Mouse (Mus musculus) CD4-positive, CD25-positive, alpha-beta regulatory T cell, adult 4 months (primary cell): ENCODE data around the gene Hsf4. TPM values are rescaled to one million over a fixed set of nuclear protein-coding genes. Genes with fewer than 3 reads are reported as not detected.

Experiments
- ATAC-seq: one replicate; pipeline ENCODE4 v1.8.0; 2017
- polyA plus RNA-seq, 2 experiments: library from polyadenylated mRNA; unstranded; fragments of 100-300 nt; shearing (Covaris generic); gene quantifications; one replicate each; pipeline ENCODE4 v1.2.1; 2017

The Hsf4 gene
- polyA plus RNA-seq, 2 experiments from 2014 or later: 0.26 to 0.39 TPM

DNA sequence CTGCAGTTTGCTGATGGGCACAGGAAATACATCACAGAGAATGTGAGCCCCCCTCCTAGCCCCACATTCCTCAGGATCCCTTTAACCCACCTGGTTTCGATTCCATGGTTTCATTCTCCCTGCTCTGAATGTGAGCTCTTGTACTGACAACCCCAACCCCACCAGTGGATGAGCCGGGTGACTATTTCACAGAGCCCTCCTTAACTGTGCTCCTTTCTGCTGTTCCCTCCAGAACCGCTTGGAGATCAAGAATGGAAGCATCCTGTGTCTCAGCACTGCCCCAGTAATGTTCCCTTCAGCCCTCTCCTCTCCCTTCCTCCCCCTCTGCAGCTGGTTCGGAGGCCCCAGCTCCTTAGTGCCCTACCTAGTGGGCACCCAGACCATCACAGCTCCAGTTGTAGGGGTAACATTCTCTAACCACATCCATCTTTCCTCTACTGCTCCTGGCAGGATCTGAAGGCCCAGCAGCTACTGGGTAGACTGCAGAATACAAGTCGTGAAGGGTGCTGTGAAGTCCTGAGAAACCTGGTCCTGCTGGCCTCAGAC is 36.6 kb downstream of the Hsf4 start:
- ATAC-seq: peak; percentile 20

DNA sequence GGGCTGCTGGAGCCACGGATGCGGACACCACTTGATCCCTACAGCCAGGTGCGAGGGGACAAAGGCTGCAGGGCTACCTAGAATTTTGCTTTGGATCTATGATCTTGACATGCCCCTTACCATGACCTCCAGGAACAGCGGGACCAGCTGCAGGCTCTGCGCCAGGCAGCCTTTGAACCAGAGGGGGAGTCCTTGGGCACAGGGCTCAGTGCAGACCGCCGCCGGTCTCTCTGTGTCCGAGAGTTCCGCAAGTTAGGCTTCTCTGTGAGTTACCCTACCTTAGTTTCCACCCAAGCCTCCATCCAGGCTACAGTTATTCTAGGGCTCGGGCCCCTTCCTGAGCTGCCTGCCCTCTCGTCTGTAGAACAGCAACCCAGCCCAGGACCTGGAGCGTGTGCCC is 38.1 kb downstream of the Hsf4 start:
- no peak for ATAC-seq

DNA sequence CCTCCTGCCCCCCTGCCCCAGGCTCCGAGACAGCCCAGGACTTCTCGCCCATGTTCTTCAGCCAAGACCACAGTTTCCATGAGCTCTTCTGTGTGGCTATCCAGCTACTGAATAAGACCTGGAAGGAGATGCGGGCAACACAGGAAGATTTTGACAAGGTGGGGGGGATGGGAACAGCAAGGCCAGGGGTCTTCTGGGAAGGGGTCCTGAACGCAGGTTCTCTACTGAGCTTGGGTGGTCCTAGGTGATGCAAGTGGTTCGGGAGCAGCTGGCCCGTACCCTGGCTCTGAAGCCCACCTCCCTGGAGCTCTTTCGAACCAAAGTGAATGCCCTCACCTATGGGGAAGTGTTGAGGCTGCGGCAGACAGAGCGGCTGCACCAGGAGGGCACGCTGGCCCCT is 38.8 kb downstream of the Hsf4 start:
- ATAC-seq: no peak

DNA sequence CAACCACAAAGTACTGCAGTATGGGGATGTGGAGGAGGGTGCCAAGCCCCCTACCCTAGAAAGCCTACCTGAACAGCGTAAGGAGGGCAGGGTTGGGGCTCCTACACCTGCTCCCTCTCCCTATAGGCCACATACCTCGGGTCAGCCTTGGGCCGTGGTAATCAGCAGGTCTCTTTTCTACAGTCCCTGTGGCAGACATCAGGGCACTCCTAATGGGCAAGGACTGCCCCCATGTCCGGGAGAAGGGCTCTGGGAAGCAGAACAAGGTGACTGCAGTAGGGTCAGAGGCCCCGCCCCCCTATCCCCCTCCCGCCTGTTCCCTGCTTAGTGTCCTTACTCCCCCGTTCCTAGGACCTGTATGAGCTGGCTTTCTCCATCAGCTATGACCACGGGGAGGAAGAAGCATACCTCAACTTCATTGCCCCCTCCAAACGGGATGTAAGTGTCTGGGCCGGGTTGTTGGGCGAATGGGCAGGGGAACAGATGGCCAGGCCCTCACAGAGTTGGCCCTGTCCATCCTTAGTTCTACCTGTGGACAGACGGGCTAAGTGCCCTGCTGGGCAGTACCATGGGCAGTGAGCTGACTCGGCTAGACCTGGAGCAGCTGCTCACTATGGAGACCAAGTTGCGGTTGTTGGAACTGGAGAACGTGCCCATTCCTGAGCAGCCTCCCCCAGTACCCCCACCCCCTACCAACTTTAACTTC is 39.7 kb downstream of the Hsf4 start:
- no peak for ATAC-seq

DNA sequence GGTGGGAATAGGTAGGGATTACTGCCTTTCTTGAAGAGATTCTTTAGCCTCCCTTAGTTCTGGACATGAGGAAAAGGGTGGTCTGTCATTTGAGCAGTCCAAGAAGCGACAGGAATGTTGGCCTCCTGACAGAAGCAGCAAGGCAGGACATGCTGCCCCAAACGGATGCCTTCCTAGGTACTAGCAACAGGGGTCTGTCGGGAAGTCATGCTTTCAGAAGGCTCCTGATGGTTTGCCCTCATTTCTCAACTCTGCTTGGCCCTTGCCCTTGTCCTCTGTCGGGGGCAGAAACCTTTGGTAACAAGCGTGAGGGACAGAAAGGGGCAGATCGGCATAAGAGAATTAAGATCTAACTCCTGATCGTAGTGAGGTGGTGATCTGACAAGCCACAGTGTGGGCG is 40.5 kb downstream of the Hsf4 start:
- ATAC-seq: no peak

DNA sequence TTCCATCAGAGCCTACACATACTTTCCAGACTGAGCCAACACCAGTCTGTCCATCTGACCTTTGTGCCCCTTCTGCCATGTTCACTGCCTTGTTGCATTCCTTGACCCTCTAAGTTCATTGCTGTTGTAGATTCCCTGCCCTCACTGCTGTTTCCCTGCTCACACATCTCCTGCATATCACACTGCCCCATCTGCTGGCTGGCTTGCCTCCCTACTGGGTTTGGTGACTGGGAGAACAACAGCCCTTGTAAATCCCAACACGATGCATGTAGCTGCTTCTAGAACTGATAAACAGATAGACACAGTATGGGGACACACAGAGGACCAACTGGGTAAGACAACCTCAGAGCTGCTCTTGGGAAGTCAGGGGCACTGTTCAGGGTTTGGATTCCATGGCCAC is 42.1 kb downstream of the Hsf4 start:
- ATAC-seq: no peak

DNA sequence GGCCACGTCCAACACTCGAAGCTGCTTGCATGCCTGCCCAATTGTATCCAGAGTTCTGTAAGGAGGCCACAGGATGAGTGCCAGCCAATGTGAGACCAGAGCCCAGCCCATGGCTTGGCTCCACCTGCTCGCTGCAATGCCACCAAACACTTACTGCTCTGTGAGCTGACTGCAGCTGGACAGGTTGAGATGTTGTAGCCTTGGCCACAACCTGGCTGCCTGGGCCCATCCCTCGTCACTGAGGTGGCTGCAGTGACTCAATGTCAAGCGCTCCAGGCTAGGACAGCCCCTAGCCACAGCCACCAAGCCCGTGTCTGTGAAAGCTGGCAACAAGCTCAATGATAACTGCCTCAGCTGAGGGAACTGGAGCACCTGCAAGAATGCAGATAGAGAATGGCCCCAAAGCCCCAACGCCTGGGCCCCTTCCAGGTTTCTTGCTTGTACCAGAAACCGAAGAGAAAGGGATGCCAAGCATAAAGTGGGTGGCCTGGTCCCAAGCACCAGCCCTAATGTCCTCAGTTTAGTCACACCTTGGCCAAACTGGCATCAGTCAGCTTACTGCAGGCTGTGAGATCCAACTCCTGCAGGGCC is 43.4 kb downstream of the Hsf4 start:
- no peak for ATAC-seq

DNA sequence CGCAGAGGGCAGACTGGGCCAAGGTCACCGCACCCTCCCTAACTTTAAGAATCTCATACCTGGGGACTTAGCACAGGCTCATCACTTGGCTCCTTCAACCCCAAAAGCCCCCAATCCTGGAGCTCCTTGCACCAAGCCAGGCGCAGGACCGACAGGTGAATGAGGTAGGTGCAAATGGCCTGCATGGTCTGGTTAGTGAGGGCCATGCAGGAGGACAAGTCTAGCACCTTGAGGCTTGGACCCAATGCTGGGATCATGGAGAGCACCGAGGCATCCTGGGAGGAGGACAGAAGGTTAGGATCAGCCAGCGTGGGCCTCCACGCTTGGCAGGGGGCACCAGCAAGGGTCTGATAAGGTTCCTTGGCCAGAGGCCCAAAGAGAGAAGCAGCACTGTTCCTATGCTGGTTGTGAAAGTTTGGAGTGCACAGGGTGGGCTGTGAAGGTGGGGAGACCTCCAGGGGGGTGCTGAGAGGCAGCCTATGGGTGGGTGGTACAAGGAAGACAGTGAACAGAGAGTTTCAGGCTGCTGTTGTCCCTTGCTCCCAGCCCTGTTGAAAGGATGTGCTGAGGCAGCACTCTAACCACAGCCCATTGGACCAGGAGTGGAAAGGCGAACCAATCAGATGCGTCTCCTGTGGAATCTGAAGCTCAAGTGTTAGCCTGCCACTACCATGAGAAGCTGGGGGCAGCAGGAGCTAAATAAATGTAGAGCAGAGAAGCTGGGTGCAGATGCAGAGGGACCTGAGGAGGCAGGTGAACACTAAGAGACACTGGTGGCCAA is 44.2 kb downstream of the Hsf4 start:
- no peak for ATAC-seq

DNA sequence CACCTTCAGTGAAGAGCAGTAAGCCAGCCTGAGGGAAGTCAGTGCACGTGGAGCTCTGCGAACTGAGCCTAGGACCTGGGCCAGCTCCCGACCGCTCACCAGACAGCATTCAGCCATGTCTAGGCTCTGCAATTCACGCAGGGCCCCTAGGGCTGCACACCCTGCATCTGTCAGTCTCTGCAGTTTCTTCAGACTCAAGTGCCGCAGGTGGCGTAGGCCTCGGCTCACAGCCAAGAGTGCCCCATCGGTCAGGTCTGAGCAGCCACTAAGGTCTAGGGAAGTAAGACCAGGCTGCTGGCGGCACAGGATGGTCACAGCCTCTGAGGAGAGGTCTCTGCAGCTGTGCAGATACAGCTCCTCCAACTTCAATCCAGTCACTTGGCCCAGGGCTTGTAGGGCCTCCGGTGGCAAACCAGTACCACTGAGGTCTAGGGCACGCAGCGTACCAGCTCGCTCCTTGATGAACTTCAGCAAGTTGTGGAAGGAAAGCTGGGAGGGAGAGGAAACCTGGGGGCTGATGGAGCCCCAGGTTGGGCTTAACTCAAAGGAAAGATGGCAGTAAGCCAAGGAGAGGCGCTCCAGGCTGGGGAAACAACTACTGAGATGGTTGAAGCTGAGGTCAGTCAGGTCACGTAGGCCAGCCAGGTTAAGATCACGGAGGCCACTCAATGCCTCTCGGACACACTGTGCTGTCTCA is 45.6 kb downstream of the Hsf4 start:
- no peak for ATAC-seq

DNA sequence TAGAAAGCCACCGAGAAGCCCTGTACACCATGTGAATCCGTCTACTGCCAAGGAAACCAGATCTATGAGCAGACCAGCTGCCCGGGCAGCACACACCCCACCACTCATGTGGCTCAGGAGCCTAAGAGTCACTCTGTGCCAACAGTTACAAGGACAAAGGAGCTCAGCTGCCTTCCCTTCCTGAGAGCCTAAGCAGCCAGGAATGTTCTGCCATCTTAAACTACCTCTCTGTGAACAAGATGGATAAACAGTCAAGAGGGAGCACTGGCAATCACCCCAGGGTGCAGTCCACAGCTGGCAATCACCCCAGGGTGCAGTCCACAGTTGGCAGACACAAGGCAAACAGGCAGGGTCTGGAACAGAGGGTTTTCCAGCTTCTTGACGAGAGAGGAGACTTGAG is 48.3 kb downstream of the Hsf4 start:
- no peak for ATAC-seq

DNA sequence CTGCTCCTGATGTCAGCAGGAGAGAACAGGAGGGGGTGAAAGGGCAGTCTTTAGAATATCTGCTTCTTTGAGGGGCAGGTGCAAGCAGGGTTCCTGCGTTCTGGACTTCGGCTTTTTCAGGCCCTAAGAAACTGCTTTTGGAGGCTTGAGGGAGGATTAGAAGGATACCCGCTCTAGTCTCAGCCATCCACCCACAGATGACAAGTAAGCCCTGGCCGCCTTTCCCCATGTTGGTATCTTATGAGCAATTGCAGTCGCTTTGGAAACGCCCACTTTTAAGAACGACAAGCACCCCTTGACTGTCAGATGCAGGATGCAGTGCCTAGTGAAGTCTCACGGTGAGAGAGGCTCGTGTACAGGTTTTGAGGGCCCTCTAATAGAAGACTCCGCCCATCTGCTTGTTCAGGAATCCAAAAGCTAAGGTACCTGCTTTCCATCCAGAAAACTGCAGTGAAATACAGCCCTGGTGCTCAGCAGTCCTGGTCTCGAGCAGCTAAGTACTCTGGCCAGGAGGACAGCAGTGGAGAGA is 49.1 kb downstream of the Hsf4 start:
- no peak for ATAC-seq

DNA sequence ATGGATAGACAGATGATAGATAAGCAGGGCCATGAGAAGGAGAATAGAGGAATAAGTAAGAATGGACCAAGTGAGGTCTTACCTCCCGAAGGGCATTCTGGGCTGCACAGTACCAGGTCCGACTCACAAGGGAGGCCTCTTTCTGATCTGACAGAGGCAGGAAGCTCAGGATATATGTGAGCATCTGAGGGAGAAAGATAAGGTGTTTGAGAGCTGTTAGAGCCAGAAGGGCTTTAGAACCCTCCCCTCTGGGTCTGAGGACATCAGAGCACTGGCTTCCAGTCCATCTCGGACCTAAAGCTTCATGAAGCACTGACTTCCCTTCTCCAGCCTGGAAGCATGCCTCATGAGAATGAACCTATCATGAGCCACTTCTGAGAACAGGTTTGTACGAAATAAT is 53.6 kb downstream of the Hsf4 start:
- ATAC-seq: no peak

Other genes with a start within 250 kb of the Hsf4 start
- not detected for gene Ces3a, start 221.2 kb upstream of the Hsf4 start, polyA plus RNA-seq
- gene Ces3b, start 186.0 kb upstream of the Hsf4 start, polyA plus RNA-seq: not detected
- gene Ces4a, start 138.0 kb upstream of the Hsf4 start, polyA plus RNA-seq: under 1 TPM in 1 of 2 experiments, not detected in 1; 0.13 TPM
- 10 to 100 TPM; 26.7 to 40.6 TPM for gene Cbfb, start 99.1 kb upstream of the Hsf4 start, polyA plus RNA-seq
- 10 to 100 TPM; 13.9 to 14.2 TPM for gene D230025D16Rik, start 44.7 kb upstream of the Hsf4 start, polyA plus RNA-seq
- under 1 TPM; 0.33 to 0.47 TPM for gene B3gnt9, start 14.6 kb upstream of the Hsf4 start, polyA plus RNA-seq
- gene Tradd, start 5.2 kb upstream of the Hsf4 start, polyA plus RNA-seq: 10 to 100 TPM; 58.1 to 76.0 TPM
- gene Fbxl8, start 5.2 kb upstream of the Hsf4 start, polyA plus RNA-seq: 10 to 100 TPM; 16.5 to 27.6 TPM
- gene Nol3, start 6.3 kb downstream of the Hsf4 start, polyA plus RNA-seq: under 1 TPM in 1 of 2 experiments, not detected in 1; 0.15 TPM
- 1 to 10 TPM in 1 of 2 experiments, under 1 TPM in 1; 0.90 to 2.6 TPM for gene 4931428F04Rik, start 20.1 kb downstream of the Hsf4 start, polyA plus RNA-seq
- 1 to 10 TPM in 1 of 2 experiments, not detected in 1; 1.1 TPM for gene Exoc3l, start 26.3 kb downstream of the Hsf4 start, polyA plus RNA-seq
- 10 to 100 TPM; 44.5 to 56.2 TPM for gene E2f4, start 27.9 kb downstream of the Hsf4 start, polyA plus RNA-seq
- 10 to 100 TPM in 1 of 2 experiments, 1 to 10 TPM in 1; 7.4 to 13.5 TPM for gene Elmo3, start 35.8 kb downstream of the Hsf4 start, polyA plus RNA-seq
- gene Lrrc29, start 56.5 kb downstream of the Hsf4 start, polyA plus RNA-seq: 1 to 10 TPM; 1.7 to 6.2 TPM
- 100 to 1,000 TPM; 149 to 160 TPM for gene Tmem208, start 56.6 kb downstream of the Hsf4 start, polyA plus RNA-seq
- gene Fhod1, start 78.2 kb downstream of the Hsf4 start, polyA plus RNA-seq: 1 to 10 TPM; 2.3 to 5.3 TPM
- under 1 TPM in 1 of 2 experiments, not detected in 1; 0.16 TPM for gene Slc9a5, start 79.0 kb downstream of the Hsf4 start, polyA plus RNA-seq
- not detected for gene Plekhg4, start 103.5 kb downstream of the Hsf4 start, polyA plus RNA-seq
- not detected for gene Kctd19, start 143.7 kb downstream of the Hsf4 start, polyA plus RNA-seq
- not detected for gene Lrrc36, start 143.8 kb downstream of the Hsf4 start, polyA plus RNA-seq
- gene Tppp3, start 201.7 kb downstream of the Hsf4 start, polyA plus RNA-seq: 1 to 10 TPM; 1.2 to 1.4 TPM
- gene Zdhhc1, start 227.1 kb downstream of the Hsf4 start, polyA plus RNA-seq: 1 to 10 TPM in 1 of 2 experiments, under 1 TPM in 1; 0.97 to 1.5 TPM
- gene Hsd11b2, start 249.0 kb downstream of the Hsf4 start, polyA plus RNA-seq: not detected